Mouse (Mus musculus): Measurements from ENCODE around the gene Olfr1013. TPM values are rescaled to one million over a fixed set of nuclear protein-coding genes. Genes with fewer than 3 reads are reported as not detected.
A peak's percentile ranks its signal among the peaks of the same experiment; 100 is the strongest.

The Olfr1013 gene
- polyA plus RNA-seq (2014; fragmentation: Nextera tagmentation; extraction: Ambion mirVana), result not detected in 2 replicates

- Histone ChIP-seq H3K9ac (ENCODE audit: low read depth, low read length) (no peak within 1 kb of the TSS), H3K4me1 (replicated peaks; ENCODE audit: control insufficient read depth, insufficient read depth, low read length) (no peaks in the 10 kb centered on the region), H3K9me3 (ENCODE audit: control insufficient read depth, low read length) (no peaks in the 10 kb centered on the region), H3K36me3 (ENCODE audit: control insufficient read depth, insufficient read depth, low read length) (no peaks in the 10 kb centered on the region), H3K4me2 (replicated peaks; ENCODE audit: low read depth, low read length) (no peak within 1 kb of the TSS), H3K4me3 (ENCODE audit: low read depth, low read length) (no peak within 1 kb of the TSS), H3K27me3 (ENCODE audit: control insufficient read depth, insufficient read depth, low read length) (no peaks in the 10 kb centered on the region), H3K27ac (ENCODE audit: low read depth, low read length) (no peak within 1 kb of the TSS)
- DNase-seq (ENCODE audit: low spot score) (no peak), ATAC-seq (ENCODE audit: low FRiP score) (no peak)
Observed at GRCm38 (mm10) chr2:85766798-85767197, at the start of gene Olfr1013. Olfr1013 (plus strand) TSS chr2:85767098.

- ATAC-seq (ENCODE audit: low FRiP score) (no peak), DNase-seq (ENCODE audit: low spot score) (peak; percentile 57)
- no peak overlapping the region for H3K4me3 ChIP-seq (ENCODE audit: low read depth, low read length)
- no peak overlapping the region for H3K4me2 ChIP-seq (replicated peaks; ENCODE audit: low read depth, low read length)
- WGBS, result 18% methylated on average over 3 of the region's 3 CpGs
- H3K9me3 ChIP-seq (ENCODE audit: control insufficient read depth, low read length), result no peaks in the 10 kb centered on the region
- H3K4me1 ChIP-seq (replicated peaks; ENCODE audit: control insufficient read depth, insufficient read depth, low read length), result no peaks in the 10 kb centered on the region
- no peak overlapping the region for H3K27ac ChIP-seq (ENCODE audit: low read depth, low read length)
- no peaks in the 10 kb centered on the region for H3K36me3 ChIP-seq (ENCODE audit: control insufficient read depth, insufficient read depth, low read length)
- no peak overlapping the region for H3K9ac ChIP-seq (ENCODE audit: low read depth, low read length)
- no peaks in the 10 kb centered on the region for H3K27me3 ChIP-seq (ENCODE audit: control insufficient read depth, insufficient read depth, low read length)
Observed at GRCm38 (mm10) chr2:85725793-85726192, 41.1 kb upstream of the Olfr1013 start.

- Histone ChIP-seq H3K4me3 (ENCODE audit: low read depth, low read length) (no peak overlapping the region), H3K4me2 (replicated peaks; ENCODE audit: low read depth, low read length) (no peak overlapping the region), H3K27ac (ENCODE audit: low read depth, low read length) (no peak overlapping the region), H3K4me1 (replicated peaks; ENCODE audit: control insufficient read depth, insufficient read depth, low read length) (no peaks in the 10 kb centered on the region), H3K27me3 (ENCODE audit: control insufficient read depth, insufficient read depth, low read length) (no peaks in the 10 kb centered on the region), H3K9me3 (ENCODE audit: control insufficient read depth, low read length) (no peaks in the 10 kb centered on the region), H3K9ac (ENCODE audit: low read depth, low read length) (no peak overlapping the region), H3K36me3 (ENCODE audit: control insufficient read depth, insufficient read depth, low read length) (no peaks in the 10 kb centered on the region)
- ATAC-seq (ENCODE audit: low FRiP score) (no peak), DNase-seq (ENCODE audit: low spot score) (no peak)
- 74% methylated on average over 4 of the region's 4 CpGs for WGBS
Observed at GRCm38 (mm10) chr2:85753822-85754221, 13.1 kb upstream of the Olfr1013 start.

- ATAC-seq (ENCODE audit: low FRiP score), result no peak
- Histone ChIP-seq H3K9ac (ENCODE audit: low read depth, low read length) (no peak within 1 kb of the TSS), H3K36me3 (ENCODE audit: control insufficient read depth, insufficient read depth, low read length) (no peaks in the 10 kb centered on the region), H3K9me3 (ENCODE audit: control insufficient read depth, low read length) (no peaks in the 10 kb centered on the region), H3K27ac (ENCODE audit: low read depth, low read length) (no peak within 1 kb of the TSS), H3K4me1 (replicated peaks; ENCODE audit: control insufficient read depth, insufficient read depth, low read length) (no peaks in the 10 kb centered on the region), H3K4me3 (ENCODE audit: low read depth, low read length) (no peak within 1 kb of the TSS), H3K27me3 (ENCODE audit: control insufficient read depth, insufficient read depth, low read length) (no peaks in the 10 kb centered on the region), H3K4me2 (replicated peaks; ENCODE audit: low read depth, low read length) (no peak within 1 kb of the TSS)
- no peak for DNase-seq (ENCODE audit: low spot score)
- WGBS, result 82% methylated on average over 1 of the region's 1 CpGs
Observed at GRCm38 (mm10) chr2:85762666-85763065, 4.2 kb upstream of the Olfr1013 start, which contains the start of gene Olfr1012. Olfr1012 (minus strand) TSS chr2:85762766.

- H3K9ac ChIP-seq (ENCODE audit: low read depth, low read length), result no peak within 1 kb of the TSS
- no peak within 1 kb of the TSS for H3K27ac ChIP-seq (ENCODE audit: low read depth, low read length)
- H3K27me3 ChIP-seq (ENCODE audit: control insufficient read depth, insufficient read depth, low read length), result no peaks in the 10 kb centered on the region
- H3K9me3 ChIP-seq (ENCODE audit: control insufficient read depth, low read length), result no peaks in the 10 kb centered on the region
- DNase-seq (ENCODE audit: low spot score) (no peak), ATAC-seq (ENCODE audit: low FRiP score) (no peak)
- no peaks in the 10 kb centered on the region for H3K4me1 ChIP-seq (replicated peaks; ENCODE audit: control insufficient read depth, insufficient read depth, low read length)
- H3K4me2 ChIP-seq (replicated peaks; ENCODE audit: low read depth, low read length), result no peak within 1 kb of the TSS
- H3K36me3 ChIP-seq (ENCODE audit: control insufficient read depth, insufficient read depth, low read length), result no peaks in the 10 kb centered on the region
- H3K4me3 ChIP-seq (ENCODE audit: low read depth, low read length), result no peak within 1 kb of the TSS
Observed at GRCm38 (mm10) chr2:85772413-85772812, 5.5 kb downstream of the Olfr1013 start, which contains the start of gene Olfr1014. Olfr1014 (plus strand) TSS chr2:85772713.

GRCm38 (mm10) chr2:85781717-85782116 is 14.8 kb downstream of the Olfr1013 start, which contains the start of gene Olfr1015:
Olfr1015 (plus strand) TSS chr2:85782017.
- H3K4me3 ChIP-seq (ENCODE audit: low read depth, low read length), result no peak within 1 kb of the TSS
- H3K4me1 ChIP-seq (replicated peaks; ENCODE audit: control insufficient read depth, insufficient read depth, low read length), result no peaks in the 10 kb centered on the region
- ATAC-seq (ENCODE audit: low FRiP score), result no peak
- no peak within 1 kb of the TSS for H3K9ac ChIP-seq (ENCODE audit: low read depth, low read length)
- no peaks in the 10 kb centered on the region for H3K36me3 ChIP-seq (ENCODE audit: control insufficient read depth, insufficient read depth, low read length)
- no peaks in the 10 kb centered on the region for H3K27me3 ChIP-seq (ENCODE audit: control insufficient read depth, insufficient read depth, low read length)
- no peak for DNase-seq (ENCODE audit: low spot score)
- no peak within 1 kb of the TSS for H3K4me2 ChIP-seq (replicated peaks; ENCODE audit: low read depth, low read length)
- no peak within 1 kb of the TSS for H3K27ac ChIP-seq (ENCODE audit: low read depth, low read length)
- no peaks in the 10 kb centered on the region for H3K9me3 ChIP-seq (ENCODE audit: control insufficient read depth, low read length)

GRCm38 (mm10) chr2:85792331-85792730 is 25.4 kb downstream of the Olfr1013 start:
- no peak for DNase-seq (ENCODE audit: low spot score)
- ATAC-seq (ENCODE audit: low FRiP score), result no peak; the same call in 1 of the 2 replicates
- Histone ChIP-seq H3K4me1 (replicated peaks; ENCODE audit: control insufficient read depth, insufficient read depth, low read length) (no peaks in the 10 kb centered on the region), H3K4me2 (replicated peaks; ENCODE audit: low read depth, low read length) (no peak overlapping the region), H3K36me3 (ENCODE audit: control insufficient read depth, insufficient read depth, low read length) (no peaks in the 10 kb centered on the region), H3K4me3 (ENCODE audit: low read depth, low read length) (no peak overlapping the region), H3K9ac (ENCODE audit: low read depth, low read length) (no peak overlapping the region), H3K27me3 (ENCODE audit: control insufficient read depth, insufficient read depth, low read length) (no peaks in the 10 kb centered on the region), H3K27ac (ENCODE audit: low read depth, low read length) (no peak overlapping the region), H3K9me3 (ENCODE audit: control insufficient read depth, low read length) (no peaks in the 10 kb centered on the region)
- 44% methylated on average over 2 of the region's 2 CpGs for WGBS

- Histone ChIP-seq H3K4me3 (ENCODE audit: low read depth, low read length) (no peak within 1 kb of the TSS), H3K27ac (ENCODE audit: low read depth, low read length) (no peak within 1 kb of the TSS), H3K9ac (ENCODE audit: low read depth, low read length) (no peak within 1 kb of the TSS), H3K9me3 (ENCODE audit: control insufficient read depth, low read length) (no peaks in the 10 kb centered on the region), H3K4me2 (replicated peaks; ENCODE audit: low read depth, low read length) (no peak within 1 kb of the TSS), H3K4me1 (replicated peaks; ENCODE audit: control insufficient read depth, insufficient read depth, low read length) (no peaks in the 10 kb centered on the region), H3K27me3 (ENCODE audit: control insufficient read depth, insufficient read depth, low read length) (no peaks in the 10 kb centered on the region), H3K36me3 (ENCODE audit: control insufficient read depth, insufficient read depth, low read length) (no peaks in the 10 kb centered on the region)
- WGBS, result 95% methylated on average over 2 of the region's 2 CpGs
- ATAC-seq (ENCODE audit: low FRiP score), result no peak
- no peak for DNase-seq (ENCODE audit: low spot score)
Observed at GRCm38 (mm10) chr2:85802444-85802843, 35.5 kb downstream of the Olfr1013 start, which contains the start of gene Olfr1016. Olfr1016 (minus strand) TSS chr2:85802544.

- no peak for ATAC-seq (ENCODE audit: low FRiP score)
- Histone ChIP-seq H3K4me3 (ENCODE audit: low read depth, low read length) (no peak overlapping the region), H3K4me2 (replicated peaks; ENCODE audit: low read depth, low read length) (no peak overlapping the region), H3K9me3 (ENCODE audit: control insufficient read depth, low read length) (no peaks in the 10 kb centered on the region), H3K4me1 (replicated peaks; ENCODE audit: control insufficient read depth, insufficient read depth, low read length) (no peaks in the 10 kb centered on the region), H3K9ac (ENCODE audit: low read depth, low read length) (no peak overlapping the region), H3K27ac (ENCODE audit: low read depth, low read length) (no peak overlapping the region), H3K27me3 (ENCODE audit: control insufficient read depth, insufficient read depth, low read length) (no peaks in the 10 kb centered on the region), H3K36me3 (ENCODE audit: control insufficient read depth, insufficient read depth, low read length) (no peaks in the 10 kb centered on the region)
- WGBS, result 71% methylated on average over 4 of the region's 4 CpGs
- DNase-seq (ENCODE audit: low spot score), result no peak
Observed at GRCm38 (mm10) chr2:85804501-85804900, 37.6 kb downstream of the Olfr1013 start.
